Mouse (Mus musculus) urinary bladder, postnatal 10 days (tissue): ENCODE results near the gene Adgrl3.

Experiments used
- DNase-seq: peaks from one replicate; pipeline ENCODE4 v3.0.0; 2022; ENCODE audit warnings: low spot score

Gene Adgrl3

GRCm38 (mm10) chr5:81019590-81020254, at the start of gene Adgrl3:
TSS of gene Adgrl3 (plus strand) at chr5:81020138.
- no peak for DNase-seq

DNA sequence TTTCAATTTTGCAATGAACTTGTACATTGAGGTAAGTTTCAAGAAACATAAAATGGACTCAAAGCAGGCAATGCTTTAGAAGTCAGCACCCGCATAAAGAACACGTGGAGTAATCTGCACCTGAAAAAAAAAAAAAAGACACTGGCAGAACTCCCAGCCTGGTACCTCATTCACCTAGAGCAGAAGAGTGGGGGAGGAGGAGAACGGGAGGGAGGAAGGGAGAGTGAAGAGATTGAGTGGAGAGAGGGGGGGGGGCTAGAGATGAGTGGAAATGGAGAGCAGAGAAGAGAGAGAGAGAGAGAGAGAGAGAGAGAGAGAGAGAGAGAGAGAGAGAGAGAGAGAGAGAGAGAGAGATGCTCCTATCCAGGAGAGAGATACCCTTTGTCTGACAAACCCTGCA, 772 bp upstream of the Adgrl3 start:
- DNase-seq, result no peak

DNA sequence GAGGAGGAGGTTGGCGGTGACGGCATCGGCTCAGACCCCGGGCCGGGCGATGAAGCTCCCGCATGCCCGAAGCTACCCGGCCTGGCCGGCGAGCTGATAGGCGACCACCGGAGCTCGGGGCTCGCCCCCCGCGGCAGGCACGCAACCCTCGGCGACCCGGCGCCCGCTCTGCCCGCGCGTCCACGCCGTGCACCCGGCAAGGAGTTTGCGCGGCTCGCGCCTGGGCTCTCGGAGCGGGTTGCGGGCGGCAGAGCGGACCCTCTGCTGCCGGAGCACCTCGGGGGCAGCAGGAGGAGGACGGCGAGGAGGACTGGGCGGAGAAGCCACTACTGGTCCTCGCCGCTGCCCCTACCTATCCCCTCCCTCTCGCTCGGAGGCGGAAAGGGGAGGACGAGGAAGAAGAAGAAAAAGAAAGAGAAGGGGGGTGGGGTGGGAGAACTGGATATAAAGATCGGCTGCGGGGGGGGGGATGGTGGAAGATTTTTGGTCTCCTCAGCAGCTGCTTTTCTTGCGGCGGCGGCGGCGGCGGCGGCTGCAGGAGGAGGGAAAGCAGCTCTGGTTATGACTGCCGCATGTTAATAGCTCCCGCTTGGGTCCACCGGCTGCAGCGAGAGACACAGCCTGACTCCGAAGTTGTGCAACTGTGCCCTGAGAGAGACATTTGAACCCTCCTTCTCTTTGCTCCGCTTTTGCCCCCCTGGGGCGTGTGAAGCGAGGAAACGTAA, 505 bp downstream of the Adgrl3 start:
- no peak for DNase-seq

GRCm38 (mm10) chr5:81021006-81021320, 1.0 kb downstream of the Adgrl3 start:
- no peak for DNase-seq

- DNase-seq, result no peak
Observed at GRCm38 (mm10) chr5:81021331-81021863, 1.5 kb downstream of the Adgrl3 start.

GRCm38 (mm10) chr5:81021864-81022305, 1.9 kb downstream of the Adgrl3 start:
- no peak for DNase-seq

DNA sequence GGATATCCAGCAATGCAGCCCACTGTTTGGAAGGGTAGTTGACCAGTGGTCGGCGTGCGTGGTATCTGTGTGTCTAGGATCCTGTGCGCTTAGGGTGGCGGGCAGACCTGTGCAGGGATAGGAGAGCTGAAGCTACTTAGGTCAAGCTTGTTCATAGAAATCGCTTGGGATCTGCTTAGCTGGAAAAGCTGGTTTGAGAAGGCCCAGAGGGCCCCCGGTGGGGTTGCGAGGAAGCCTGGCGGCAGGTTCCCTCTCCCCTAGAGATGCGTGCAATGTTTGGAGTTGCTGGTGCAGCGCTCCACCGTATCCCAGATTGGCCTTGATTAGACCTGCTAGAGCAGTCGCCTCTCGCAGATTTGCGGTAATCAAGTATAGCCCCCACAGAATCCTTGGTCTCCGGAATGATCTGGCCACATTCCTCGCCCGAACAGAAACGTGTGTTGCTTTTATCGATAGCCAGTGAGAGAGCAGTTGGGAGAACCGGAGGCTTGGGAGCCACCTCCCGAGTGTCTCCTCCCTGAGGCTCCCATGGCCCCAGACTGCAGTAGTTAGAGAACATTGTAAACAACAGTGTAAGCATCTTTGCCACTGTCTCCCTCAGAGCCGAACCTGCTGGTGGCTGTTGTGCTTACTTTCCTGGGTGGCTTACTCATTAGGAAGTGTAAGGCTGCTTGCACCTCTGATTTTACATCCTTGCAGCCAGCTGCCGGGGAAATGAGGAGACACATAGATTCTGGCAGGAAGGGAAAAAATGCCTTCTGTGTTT, 2.6 kb downstream of the Adgrl3 start:
- no peak for DNase-seq

- DNase-seq, result no peak
Observed at GRCm38 (mm10) chr5:81023923-81024715, 4.2 kb downstream of the Adgrl3 start.

GRCm38 (mm10) chr5:81028875-81029274, 8.9 kb downstream of the Adgrl3 start:
- no peak for DNase-seq

- DNase-seq, result no peak
Observed at GRCm38 (mm10) chr5:81037091-81037490, 17.2 kb downstream of the Adgrl3 start.

GRCm38 (mm10) chr5:81043875-81044274, 23.9 kb downstream of the Adgrl3 start:
- DNase-seq, result no peak

DNA sequence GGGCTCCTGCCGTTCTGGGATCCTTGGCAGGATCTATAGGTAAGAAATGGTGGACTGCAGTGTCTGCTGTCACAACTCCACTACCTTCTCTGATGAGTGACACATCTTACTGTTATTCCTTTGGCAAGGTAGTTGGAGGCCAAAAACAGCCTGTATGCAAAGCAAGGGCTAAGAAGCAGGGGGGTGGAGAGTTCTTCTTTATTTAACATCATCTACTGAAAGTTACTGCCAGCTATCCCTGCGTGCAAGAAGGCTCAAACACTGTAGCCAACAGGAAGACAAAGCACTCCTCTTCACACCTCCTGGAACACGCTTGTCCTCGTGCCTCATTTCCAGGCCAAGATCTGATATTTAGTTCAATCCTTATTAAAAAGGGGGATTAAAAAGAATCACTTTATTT, 26.2 kb downstream of the Adgrl3 start:
- no peak for DNase-seq

DNA sequence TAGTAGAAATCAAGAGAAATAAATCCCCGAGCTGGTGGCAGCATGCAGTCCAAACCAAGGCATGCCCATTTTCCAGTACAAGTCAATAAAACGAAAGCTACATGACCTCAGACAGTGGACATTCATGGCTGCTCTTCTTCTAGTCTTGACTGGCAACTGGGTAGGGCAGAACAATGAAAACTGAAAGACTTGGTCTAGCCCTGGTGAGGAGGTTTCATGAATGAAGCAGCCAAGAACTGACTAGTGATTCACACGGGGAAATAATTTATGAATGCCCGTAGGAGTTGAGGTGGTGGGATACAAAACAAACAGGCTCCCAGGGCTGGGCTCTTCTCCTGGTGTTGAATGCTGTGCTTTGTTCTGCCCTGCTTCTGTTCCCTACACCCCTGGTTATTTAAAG, 34.7 kb downstream of the Adgrl3 start:
- DNase-seq, result no peak

GRCm38 (mm10) chr5:81055253-81055652, 35.3 kb downstream of the Adgrl3 start:
- no peak for DNase-seq

DNA sequence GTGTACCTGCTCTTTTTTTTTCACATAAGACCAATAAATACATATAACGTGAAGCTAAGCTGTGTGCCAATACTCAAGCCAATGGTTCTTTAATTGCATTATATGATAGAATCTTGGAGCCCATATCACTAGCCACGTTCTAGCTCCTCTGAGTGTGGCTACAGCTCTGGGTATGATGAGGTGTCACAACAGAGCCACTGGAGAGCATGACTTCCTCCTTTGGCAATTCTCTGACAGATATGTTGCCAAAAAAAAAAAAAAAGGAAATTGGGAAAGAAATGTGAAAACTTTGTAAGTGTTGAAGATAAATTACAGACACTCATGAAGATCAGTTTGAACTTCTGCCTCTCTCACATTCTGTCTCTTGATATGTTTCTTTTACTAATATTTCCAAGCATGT, 38.2 kb downstream of the Adgrl3 start:
- no peak for DNase-seq

DNA sequence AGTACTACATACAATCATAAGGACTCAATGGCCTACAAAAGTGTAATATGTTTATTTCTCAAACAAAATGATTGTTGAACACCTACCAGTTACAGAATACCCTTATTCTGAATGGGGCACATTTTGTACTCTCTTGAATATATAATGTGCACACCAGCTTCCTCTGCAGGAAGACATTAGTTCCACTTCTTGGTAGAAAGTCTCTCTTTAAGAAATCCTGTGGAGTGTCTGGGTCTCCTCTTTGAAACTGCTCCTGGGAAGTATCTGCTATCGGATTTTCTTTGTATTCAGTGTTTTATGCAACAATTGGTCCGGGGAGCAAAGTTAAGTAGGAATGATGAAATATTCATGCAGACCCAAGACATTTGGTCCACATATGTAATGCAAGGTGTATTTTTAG, 41.0 kb downstream of the Adgrl3 start:
- no peak for DNase-seq

GRCm38 (mm10) chr5:81061386-81061785, 41.4 kb downstream of the Adgrl3 start:
- DNase-seq, result no peak

DNA sequence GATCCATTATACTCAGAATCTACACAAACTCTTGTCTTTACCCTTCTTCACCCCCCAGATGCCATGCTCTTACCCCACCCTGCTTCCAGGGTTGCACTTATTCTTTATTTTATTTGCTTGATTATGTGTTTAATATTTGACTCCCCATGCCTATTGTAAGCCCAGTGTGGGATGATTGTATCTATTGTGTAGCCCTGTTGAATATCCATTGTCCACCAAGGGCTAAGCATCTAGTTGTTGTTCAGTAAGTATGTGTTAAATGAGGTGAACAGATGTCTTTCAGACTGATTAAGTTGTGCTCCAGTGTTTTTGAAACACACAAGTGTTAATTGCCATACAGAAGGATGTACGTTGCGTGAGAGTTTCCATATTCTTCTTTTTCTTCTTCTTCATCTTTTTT, 44.1 kb downstream of the Adgrl3 start:
- DNase-seq, result no peak

DNA sequence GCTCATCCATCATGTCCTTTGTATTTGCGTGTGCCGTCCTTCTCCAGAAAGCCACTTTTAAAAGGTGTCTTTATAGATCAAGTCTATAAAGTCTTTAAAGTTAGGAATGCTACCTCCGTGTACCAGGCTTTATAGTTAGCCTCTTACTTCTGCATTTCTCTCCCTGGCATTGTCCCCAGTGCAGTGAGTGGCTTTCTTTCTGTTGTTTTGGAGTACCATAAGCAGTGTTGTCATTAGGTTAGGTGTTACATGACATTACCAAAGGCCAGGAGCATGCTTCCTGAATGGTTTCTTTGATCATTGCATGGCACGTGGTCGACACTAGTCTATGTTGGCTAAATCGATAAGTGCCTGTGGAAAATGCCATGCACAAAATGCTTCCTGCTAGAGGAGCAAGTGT, 48.2 kb downstream of the Adgrl3 start:
- DNase-seq, result no peak

- DNase-seq, result no peak
Observed at GRCm38 (mm10) chr5:81068839-81069238, 48.9 kb downstream of the Adgrl3 start.

GRCm38 (mm10) chr5:81072888-81073287, 53.0 kb downstream of the Adgrl3 start:
- no peak for DNase-seq

DNA sequence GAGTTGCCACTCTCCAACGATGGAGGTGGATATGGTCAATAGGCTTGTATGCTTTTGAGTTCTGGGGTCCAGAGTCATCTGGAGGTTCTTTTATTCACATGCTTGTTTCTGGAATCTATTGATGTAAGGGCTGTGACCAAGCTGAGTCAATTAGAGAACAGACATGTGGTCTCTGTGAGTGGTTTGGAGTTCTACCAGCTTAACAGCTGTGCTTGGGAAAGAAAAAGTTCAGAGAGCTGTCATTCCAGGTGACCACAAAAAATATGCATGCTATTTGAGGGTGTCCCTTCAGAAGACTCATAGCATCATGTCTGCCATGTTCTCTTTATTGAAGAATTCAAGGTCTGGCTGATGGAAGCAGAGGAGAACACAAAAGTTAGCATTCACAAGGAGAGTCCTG, 53.9 kb downstream of the Adgrl3 start:
- no peak for DNase-seq
